Mouse (Mus musculus) ZHBTc4 (cell line): ENCODE data around the gene Naa60.
"Not testable (repeated sequence)": the region's sequence is repeated elsewhere in the genome, so short reads cannot be mapped to it uniquely, and the experiment has no call there.

Source experiments
- DNase-seq: peaks from one replicate; pipeline ENCODE4 v3.0.0-alpha.2; 2011; ENCODE audit warnings: low read depth, low spot score

Naa60 gene

DNA sequence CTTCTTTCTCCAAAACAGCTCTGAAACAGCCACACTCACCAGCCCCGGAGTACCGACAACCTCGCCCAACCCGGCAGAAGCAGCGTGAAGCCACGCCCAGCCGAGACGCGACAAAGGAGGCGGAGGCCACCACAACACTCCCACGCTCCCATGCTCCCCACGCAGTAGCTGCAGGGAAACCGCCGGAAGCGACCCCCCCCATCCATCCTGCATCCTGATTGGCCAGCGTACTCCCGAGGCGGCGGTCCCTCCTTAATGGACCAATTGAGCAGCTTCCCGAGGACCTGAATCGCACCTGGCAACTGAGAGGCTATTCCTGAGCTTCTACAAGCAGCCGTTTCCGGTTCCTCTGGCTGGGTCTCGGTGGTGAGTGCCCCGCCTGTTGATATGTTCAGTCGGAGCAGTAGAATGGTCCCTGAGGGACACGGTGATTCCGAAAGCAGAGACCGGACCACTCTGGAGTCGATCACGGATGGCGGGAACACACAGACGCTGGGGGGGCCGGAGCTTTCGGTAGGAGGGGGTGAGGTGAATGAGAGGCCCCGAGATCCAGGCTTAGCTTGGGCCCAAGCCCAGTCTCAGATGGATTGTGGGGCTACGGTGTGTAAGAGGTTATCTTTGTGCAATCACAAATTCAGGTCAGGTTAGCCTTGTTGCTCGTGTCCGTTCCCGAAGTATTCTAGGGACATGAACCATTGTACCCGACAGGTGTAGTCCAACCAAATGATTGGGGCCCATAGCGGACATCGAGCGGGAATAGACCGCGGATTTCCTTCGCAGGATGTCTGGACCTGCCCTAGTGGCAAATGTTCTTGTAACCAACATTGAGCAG lies at the start of gene Naa60:
Naa60 (plus strand) TSS at position 160 of the 832 bp plus-strand sequence.
- DNase-seq, result peak; percentile 99

DNA sequence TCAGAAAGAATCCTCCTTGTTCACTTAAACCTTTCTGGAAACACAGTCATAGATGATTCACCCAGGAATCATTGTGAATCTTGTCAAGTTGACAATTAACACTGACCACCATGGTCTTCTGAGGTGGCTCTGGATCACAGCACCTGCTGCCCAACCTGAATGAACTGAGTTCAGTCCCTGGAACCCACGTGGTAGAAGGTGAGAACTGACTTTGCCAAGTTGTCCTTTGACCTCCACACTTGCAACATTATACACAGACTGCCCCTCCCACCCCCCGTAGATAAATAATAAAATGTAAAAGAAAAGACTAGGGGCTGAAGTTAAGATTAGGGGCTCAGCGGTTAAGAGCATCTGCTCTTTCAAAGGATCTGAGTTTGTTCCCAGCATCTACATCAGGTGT lies 44.2 kb upstream of the Naa60 start:
- DNase-seq, result no peak

DNA sequence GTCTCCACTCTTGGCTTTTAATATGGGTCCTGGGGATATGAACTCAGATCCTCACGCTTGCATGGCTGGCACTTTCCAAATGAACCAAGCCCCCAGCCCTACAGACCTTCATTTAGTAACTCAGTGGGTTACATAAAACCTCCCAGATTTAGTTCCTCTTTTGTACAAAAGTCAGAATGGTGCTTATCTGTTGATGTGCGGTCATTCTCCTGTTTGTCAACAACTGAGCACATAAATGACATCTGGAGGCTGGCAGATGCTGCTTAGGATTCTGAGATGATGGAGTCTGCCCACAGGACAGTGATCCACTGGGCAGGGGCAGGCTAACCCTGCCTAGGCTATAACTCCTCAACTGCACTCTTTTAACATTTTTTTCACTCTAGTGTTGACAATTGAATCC lies 42.4 kb upstream of the Naa60 start:
- no peak for DNase-seq

DNA sequence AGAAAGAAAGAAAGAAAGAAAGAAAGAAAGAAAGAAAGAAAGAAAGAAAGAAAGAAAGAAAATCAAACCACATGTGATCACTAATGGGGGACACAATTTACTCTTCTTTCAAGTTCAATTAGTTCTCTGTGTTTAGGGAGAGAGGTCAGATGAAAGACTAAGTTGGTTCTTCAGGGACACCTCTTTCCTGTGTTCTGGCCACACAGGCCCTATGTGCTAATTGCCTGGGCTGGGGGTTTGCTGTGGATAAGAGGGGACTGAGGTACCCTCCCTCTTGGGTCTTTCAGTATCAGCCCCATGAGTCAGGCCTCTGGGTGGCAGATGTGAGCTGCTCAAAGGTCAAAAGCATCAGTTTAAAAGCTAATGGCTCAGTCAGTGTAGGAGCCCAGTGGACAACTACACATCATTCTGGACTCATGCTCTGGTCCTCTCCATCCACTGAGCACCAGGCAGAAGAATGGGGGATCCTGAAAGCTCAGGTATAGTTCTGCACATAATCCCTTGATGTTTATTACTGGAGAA lies 41.5 kb upstream of the Naa60 start, which contains the start of gene Olfr15:
Olfr15 (plus strand) TSS at position 291 of the 522 bp plus-strand sequence.
- peak; percentile 38 for DNase-seq

DNA sequence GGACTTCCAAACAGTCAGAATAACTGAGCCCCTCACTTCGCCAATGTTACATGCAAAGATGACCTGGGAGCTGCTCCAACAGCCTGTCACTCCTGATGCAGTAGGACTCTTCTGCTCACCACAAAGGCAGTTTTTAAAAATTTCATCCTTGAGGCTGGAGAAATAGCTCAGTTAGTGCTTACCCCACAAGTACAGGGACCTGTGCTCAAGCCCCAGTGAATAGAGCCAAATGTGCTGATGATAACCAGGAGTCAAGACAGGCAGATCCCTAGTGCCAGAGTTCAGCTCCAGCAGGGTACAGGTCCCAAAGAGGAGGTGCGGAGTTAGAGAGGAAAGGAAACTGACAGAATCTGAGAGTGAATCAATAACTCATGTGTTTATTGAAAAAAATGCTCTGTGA lies 36.7 kb upstream of the Naa60 start:
- DNase-seq, result no peak

DNA sequence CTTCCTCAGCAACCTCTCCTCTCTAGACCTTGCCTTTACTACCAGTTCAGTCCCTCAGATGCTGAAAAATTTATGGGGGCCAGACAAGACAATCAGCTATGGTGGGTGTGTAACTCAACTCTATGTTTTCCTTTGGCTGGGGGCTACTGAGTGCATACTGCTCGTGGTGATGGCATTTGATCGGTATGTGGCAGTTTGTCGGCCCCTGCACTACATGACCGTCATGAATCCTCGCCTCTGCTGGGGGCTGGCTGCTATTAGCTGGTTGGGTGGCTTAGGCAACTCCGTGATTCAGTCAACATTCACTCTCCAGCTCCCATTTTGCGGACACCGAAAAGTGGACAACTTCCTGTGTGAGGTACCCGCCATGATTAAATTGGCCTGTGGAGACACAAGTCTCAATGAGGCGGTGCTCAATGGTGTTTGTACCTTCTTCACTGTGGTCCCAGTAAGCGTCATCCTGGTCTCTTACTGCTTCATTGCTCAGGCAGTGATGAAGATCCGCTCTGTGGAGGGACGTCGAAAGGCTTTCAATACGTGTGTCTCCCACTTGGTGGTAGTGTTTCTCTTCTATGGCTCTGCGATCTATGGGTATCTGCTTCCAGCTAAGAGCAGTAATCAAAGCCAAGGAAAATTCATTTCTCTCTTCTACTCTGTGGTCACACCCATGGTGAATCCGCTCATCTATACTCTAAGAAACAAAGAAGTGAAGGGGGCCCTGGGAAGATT lies 32.9 kb upstream of the Naa60 start:
- peak; percentile 72 for DNase-seq

DNA sequence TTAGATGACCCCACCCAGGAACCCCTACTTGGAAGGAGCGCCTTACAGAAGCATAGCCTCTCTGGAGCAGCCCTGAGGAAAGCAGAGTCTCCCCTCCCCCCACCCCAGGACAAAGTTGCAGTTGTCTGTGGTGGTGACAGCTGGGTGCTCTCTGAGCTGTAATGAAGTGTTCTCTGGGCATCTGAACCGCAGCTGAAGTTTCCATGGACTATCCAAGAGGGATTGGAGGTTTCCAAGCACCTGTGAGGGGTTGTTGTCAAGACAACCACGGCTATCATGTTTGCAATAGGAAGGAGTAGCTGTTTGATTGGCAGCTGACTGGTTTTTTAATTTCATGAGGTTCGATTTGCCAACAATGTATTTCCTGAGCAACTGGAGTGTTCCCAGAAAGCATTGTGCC lies 29.2 kb upstream of the Naa60 start:
- DNase-seq, result peak; percentile 38

DNA sequence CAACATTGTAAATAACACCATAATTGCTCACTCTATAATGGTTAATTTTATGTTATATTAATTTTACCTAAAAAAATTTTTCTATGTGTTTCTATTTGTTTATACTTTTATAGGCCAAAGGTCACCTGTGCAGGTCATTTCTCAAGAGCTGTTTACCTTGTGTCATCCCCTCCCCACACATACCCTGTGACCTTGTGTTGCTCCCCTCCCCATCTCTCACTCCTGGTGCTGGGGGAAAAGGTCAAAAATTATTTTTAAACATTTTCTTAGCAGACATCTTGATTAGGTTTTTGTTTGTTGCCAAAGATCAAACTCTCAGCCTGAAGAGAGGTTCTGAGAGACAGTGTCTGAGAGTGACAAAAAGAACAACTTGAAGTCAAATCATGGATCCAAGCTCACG lies 28.4 kb upstream of the Naa60 start:
- DNase-seq, result no peak

DNA sequence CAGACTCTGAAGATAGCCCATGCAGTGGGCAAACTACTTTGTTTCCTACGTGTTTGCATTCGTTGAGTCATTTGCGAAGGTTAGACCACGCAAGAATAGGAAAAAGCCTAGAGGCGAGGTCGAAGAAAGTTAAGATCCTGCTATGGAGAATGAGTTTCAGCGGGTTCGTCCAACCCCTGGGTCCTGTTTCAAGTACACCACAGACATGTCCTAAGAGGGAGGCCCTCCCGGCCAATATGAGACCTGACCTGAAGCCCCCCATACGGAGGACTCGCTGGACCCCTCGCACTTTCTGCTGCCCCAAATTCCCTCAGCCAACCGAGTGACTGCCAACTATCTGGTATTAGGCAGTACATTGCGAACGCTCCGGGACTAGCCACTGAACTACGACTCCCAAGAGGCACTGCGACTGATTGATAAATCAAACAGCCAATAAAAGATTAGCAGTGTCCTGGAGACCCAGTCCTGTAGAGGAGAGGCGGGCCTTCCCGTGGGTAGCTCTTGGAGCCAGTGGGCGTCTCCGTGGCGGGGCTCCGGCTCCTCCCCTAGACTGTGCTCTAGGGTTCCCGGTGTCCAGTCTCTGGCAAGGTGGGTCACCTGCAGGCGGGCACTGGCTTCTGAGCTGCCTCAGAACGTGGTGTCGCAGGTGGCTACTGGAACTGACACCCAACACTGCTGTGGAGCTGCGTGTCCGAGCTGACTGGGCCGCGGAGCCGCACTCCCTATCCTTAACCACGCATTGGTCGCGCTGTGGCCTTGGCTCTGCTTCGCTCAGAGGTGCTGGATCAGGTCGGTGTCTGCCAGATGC lies 25.3 kb upstream of the Naa60 start, which contains the start of gene Zfp174:
Zfp174 (plus strand) TSS at position 558 of the 808 bp plus-strand sequence.
- peak; percentile 97 for DNase-seq

DNA sequence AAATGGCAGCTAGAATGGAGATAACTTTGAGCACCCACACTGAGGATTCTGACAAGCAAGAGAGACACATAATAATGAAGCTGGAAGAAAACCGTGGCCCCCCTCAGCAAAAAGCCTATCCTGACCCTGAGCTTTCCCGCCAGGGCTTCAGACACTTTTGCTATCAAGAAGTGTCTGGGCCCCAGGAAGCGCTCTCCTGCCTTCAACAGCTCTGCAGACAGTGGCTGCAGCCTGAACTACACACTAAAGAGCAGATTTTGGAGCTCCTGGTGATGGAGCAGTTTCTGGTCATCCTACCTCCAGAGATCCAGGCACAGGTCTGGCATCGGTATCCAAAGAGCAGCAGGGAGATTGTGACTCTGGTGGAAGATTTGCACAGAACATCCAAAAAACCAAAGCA lies 24.3 kb upstream of the Naa60 start:
- peak; percentile 56 for DNase-seq

DNA sequence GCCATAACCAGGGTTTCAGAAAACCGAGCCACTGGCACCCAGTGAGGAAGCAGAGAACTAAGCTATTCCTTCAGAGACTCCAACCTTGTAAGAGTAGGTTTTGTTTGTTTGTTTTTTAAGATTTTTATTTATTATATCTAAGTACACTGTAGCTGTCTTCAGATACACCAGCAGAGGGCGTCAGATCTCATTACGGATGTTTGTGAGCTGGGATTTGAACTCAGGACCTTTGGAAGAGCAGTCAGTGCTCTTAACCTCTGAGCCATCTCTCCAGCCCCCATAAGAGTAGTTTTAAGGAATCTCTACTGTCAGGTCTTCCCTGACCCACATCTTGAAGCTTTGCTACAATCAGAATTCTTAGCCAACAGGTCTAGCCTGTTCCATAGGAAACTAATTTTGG lies 23.8 kb upstream of the Naa60 start:
- no peak for DNase-seq

DNA sequence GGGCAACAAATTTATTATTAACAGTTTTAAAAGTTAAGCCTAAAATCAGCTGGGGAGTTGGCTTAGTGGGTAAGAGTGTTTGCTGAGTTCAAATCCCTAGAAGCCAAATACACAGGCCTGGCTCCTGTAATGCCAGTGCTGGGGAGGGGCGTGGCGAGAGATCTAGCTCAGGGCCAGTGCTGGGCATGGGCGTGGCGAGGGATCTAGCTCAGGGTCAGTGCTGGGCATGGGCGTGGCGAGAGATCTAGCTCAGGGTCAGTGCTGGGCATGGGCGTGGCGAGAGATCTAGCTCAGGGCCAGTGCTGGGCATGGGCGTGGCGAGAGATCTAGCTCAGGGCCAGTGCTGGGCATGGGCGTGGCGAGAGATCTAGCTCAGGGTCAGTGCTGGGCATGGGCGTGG lies 20.9 kb upstream of the Naa60 start:
- DNase-seq, result not testable (repeated sequence)

DNA sequence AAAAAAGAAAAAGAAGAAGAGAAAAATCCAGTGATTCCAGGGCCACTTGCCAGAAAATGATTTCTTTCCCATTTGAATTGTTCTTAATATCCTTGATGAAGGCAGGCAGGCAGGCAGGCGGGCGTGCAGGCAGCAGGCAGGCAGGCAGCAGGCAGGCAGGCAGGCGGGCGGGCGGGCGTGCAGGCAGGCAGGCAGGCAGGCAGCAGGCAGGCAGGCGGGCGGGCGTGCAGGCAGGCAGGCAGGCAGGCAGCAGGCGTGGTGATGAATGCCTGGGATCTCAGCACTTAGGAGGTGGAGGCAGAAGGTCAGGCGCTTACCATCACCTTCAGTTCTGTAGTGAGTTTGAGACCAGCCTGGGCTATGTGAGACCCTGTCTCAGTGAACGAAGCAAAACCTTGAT lies 19.6 kb upstream of the Naa60 start:
- peak; percentile 52 for DNase-seq

DNA sequence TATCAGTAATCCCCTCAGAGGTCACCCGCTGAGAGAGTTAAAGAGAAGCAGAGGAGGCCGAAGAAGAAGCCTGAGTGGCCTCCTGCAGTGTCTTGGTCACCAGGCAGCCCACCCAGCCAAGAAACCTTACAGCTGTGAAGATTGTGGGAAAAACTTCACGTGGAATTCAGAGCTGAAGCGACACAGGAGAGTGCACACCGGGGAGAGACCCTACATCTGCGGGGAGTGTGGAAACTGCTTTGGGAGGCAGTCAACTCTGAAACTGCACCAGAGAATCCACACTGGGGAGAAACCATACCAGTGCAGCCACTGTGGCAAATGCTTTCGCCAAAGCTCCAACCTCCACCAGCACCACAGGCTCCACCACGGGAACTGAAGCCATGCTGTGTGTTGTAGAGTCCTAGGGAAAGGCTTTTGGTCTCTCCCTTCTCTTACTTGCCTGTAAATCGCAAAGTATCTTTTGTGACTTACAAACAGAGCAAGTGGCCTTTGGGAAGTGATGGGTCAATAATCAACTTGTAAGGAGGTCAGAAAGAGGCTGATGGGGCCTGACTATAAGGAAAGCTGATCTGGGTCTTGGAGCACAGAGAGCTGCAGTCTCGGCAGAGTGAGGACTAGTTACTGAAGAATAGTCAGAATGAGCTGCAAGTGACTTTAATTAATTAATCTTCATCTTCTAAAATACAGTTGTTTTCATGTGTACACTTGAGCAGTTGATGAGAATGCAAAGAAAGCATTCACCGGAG lies 17.6 kb upstream of the Naa60 start:
- no peak for DNase-seq

DNA sequence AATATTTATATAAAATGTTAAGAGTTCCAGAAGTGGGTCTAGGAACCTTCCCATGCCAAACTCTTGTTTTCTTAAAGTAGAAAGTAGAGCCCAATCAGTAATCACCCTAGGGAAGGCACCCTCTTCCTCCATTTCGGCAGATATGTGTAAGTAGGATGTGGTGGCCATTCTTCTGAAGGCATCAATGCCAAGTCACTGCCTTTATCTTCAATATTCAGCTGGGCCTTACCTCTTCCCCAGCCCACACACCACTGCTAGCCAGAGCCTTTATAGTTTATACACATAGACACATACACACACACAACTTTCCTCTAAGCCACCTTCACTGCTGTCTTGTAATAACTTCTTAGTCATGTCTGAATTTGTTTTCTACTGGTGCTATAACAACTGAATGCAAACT lies 16.4 kb upstream of the Naa60 start:
- no peak for DNase-seq

DNA sequence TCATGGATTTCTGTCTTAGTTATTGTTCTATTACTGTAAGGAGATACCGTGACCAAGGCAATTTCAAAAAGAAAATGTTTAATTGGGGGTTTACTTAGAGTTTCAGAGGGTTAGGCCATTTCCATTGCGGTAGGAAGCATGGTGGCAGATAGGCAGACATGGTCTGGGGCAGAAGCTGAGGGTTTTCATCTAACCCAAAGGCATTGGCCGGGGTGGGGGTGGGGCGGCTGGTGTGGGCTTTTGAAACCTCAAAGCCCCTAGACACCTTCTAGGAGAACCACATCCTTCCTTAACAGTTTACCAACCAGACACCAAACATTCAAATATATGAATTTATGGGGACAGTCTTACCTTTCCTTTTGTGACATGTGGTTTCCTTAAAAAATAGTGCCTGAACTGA lies 12.9 kb upstream of the Naa60 start:
- no peak for DNase-seq

DNA sequence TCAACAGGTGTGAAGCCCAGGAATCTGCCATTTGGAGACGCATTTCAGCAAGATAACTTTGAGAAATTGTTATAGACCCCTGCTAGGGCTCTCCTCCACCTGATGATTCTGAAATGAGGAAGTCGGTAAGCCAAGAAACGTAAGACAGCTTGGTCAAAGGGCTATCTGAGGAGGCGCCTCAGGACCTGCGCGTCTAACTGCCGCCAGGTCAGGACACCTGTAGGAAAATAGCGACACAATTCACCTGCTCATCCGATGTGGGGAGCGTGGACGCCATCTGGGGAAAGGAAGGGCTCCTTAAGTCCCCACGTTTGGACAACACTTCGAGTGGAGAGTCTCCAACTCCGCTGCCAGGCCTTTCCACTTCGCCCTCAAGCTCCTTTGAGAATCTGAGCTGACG lies 360 bp upstream of the Naa60 start:
- no peak for DNase-seq

DNA sequence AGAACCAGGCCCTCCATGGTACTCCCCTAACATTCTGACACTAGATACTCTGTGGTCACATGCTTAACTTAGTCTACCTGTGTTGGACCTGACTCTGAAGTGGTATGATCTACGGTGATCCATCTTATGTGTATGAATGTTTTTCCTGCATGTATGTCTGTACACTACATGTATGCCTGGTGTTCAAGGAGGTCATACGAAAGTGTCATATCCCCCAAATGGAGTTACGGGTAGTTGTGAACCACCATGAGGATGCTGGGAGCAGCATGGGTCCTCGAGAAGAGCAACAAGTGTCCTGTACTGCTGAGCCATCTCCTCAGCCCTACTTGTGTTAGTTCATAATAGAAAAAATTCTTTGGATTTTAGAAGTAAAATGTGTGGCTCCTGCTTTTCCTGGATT lies 4.2 kb downstream of the Naa60 start:
- no peak for DNase-seq

DNA sequence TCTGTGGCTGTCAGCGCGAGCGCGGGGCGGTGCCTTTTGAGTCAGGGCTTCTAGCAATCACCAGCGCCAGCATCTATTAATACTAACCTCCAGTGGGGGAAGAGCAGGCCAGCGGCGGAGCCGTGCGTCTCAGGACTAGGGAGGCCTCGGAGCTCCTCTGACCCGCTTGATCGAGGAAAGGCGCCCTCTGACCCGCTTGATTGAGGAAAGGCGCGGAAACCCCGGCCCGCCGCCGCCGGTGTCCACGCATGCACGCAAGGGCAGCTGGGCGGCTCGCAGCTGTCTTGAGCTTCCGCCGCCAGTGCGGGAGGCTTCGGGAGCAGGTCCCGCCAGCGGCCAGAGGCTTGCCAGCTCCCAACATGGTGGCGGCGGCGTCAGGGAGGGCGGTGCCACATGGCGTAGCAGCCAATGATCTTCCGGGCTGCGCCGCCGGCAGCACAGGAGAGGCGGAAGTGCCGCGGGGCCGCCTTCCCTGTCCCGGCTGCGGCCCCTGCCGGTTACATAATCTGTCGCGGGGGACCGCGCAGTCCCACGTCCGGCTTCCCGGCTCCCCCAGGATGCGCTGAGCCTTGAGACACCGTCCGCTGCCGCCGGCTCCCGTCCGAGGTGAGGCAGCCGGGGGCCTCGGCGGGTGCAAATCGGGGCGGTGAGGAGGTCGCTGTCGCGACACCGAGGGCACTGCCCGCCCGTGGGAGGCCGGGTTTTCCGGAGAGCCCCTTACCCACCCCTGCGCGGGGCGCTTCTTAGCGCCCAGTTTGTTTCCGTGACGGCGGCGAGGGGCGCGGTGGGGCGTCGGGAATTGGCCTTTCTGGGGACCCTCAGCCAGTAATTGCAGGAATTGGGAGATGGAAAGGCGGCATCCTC lies 12.3 kb downstream of the Naa60 start, which contains the start of the genes Zfp597 and Gm20695:
Zfp597 (minus strand) TSS at position 361 of the 864 bp plus-strand sequence.
Gm20695 (plus strand) TSS at position 448 of the 864 bp plus-strand sequence.
- peak; percentile 97 for DNase-seq
